Mouse (Mus musculus): Measurements from ENCODE around the gene Crybg2. TPM values are rescaled to one million over a fixed set of nuclear protein-coding genes. Genes with fewer than 3 reads are reported as not detected.

Gene Crybg2
- total and polyA plus RNA-seq, 3 experiments = 0.65 to 2.3 TPM; not detected in 1

GRCm38 (mm10) chr4:134019210-134019609 is 41.4 kb upstream of the Crybg2 start:
- no peak overlapping the region for H3K27ac ChIP-seq (ENCODE audit: control insufficient read depth, low read depth, low read length)
- TF ChIP-seq RAD21 (IDR thresholded peaks at IDR 0.05; ENCODE audit: low read depth, low read length) (no peak), POLR2AphosphoS2 (IDR thresholded peaks at IDR 0.05; ENCODE audit: low read length) (no peak), HCFC1 (IDR thresholded peaks at IDR 0.05; ENCODE audit: low read depth, low read length) (no peak), MYC (IDR thresholded peaks at IDR 0.05; ENCODE audit: low read depth, low read length) (no peak), MEF2A (IDR thresholded peaks at IDR 0.05; ENCODE audit: extremely low read depth, insufficient replicate concordance, low read depth, low read length, poor library complexity, severe bottlenecking) (no peak), JUND (IDR thresholded peaks at IDR 0.05; ENCODE audit: low read depth, low read length) (no peak), MYB (IDR thresholded peaks at IDR 0.05; ENCODE audit: low read depth, low read length) (no peak), NRF1 (IDR thresholded peaks at IDR 0.05; ENCODE audit: insufficient read depth, low read depth, low read length, poor library complexity, severe bottlenecking) (no peak), ETS1 (IDR thresholded peaks at IDR 0.05; ENCODE audit: low read depth, low read length) (no peak)
- H3K27me3 ChIP-seq (ENCODE audit: control insufficient read depth in 1 of 2, insufficient read depth in 2 of 2, low read length in 2 of 2) = no peaks in the 10 kb centered on the region

DNA sequence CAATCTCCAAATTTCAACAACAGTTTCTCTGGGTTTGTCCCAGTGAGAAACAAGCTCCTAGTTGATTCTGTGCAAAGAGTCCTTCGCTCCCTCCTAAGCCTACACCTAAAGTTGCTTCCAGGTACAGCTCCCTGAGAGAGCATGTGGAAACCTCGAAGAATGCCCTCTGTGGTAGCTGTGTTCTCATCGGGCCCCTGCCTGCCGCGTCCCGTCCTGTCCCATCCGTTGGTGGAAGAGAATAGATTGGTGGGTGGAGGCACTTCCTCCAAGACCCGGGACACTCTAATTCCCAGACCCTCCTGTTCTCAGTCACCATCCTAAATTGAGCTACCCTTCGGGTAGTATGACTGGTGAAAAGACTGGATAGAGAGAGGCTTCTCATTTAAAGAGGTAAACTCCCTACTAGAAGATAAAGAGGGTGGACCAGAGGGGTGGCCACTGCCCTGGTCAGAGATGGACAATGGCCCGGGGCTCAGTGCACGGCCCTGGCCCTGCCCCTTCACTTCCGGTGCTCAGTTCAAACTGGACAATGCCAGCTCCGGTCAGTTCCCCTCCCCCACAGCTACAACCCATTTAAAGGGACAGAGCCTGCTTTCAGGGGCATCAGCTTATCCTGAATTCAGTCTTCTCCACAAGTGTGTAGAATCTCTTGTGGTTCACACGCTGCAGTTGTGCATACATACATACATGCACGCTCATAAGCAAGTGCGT is 40.8 kb upstream of the Crybg2 start:
- Histone ChIP-seq H3K27me3 (ENCODE audit: control insufficient read depth in 1 of 2, insufficient read depth in 2 of 2, low read length in 2 of 2) (no peaks in the 10 kb centered on the region), H3K27ac (ENCODE audit: control insufficient read depth, low read depth, low read length) (no peak overlapping the region)

More at GRCm38 (mm10) chr4:134019210-134019609, 41.4 kb upstream of the Crybg2 start:
- DNase-seq (ENCODE audit: low read depth, low spot score) = no peak
- Histone ChIP-seq H3K4me3 (ENCODE audit: control insufficient read depth in 1 of 2, insufficient read depth in 1 of 2, low read depth in 2 of 2, low read length in 2 of 2) (no peak overlapping the region), H3K9me3 (replicated peaks; ENCODE audit: insufficient read depth, low read length) (no peaks in the 10 kb centered on the region), H3K79me2 (ENCODE audit: control insufficient read depth, insufficient read depth, low read length, poor library complexity) (no peaks in the 10 kb centered on the region), H3K36me3 (ENCODE audit: control insufficient read depth in 1 of 2, insufficient read depth in 2 of 2, low read length in 2 of 2) (no peaks in the 10 kb centered on the region), H3K9ac (ENCODE audit: control insufficient read depth, low read depth, low read length, poor library complexity, severe bottlenecking) (no peak overlapping the region), H3K4me1 (ENCODE audit: control insufficient read depth in 1 of 2, insufficient read depth in 2 of 2, low read length in 2 of 2) (no peaks in the 10 kb centered on the region)

More for the DNA sequence above, 40.8 kb upstream of the Crybg2 start:
- Histone ChIP-seq H3K9ac (ENCODE audit: control insufficient read depth, low read depth, low read length, poor library complexity, severe bottlenecking) (no peak overlapping the region), H3K79me2 (ENCODE audit: control insufficient read depth, insufficient read depth, low read length, poor library complexity) (no peaks in the 10 kb centered on the region), H3K36me3 (ENCODE audit: control insufficient read depth in 1 of 2, insufficient read depth in 2 of 2, low read length in 2 of 2) (no peaks in the 10 kb centered on the region), H3K9me3 (replicated peaks; ENCODE audit: insufficient read depth, low read length) (no peaks in the 10 kb centered on the region), H3K4me3 (ENCODE audit: control insufficient read depth in 1 of 2, insufficient read depth in 1 of 2, low read depth in 2 of 2, low read length in 2 of 2) (no peak overlapping the region), H3K4me1 (ENCODE audit: control insufficient read depth in 1 of 2, insufficient read depth in 2 of 2, low read length in 2 of 2) (no peaks in the 10 kb centered on the region)
- no peak for TF ChIP-seq BHLHE40 (IDR thresholded peaks at IDR 0.05; ENCODE audit: borderline replicate concordance, low read depth, low read length)
- TF ChIP-seq RAD21 (IDR thresholded peaks at IDR 0.05; ENCODE audit: low read depth, low read length) = no peak
- TF ChIP-seq MYB (IDR thresholded peaks at IDR 0.05; ENCODE audit: low read depth, low read length) = no peak
- no peak for TF ChIP-seq TCF12 (IDR thresholded peaks at IDR 0.05; ENCODE audit: low read depth, low read length)
- no peak for TF ChIP-seq KAT2A (conservative IDR thresholded peaks at IDR 0.05; ENCODE audit: low read depth, low read length)
- no peak for TF ChIP-seq USF1 (IDR thresholded peaks at IDR 0.05; ENCODE audit: low read depth, low read length)
- no peak for TF ChIP-seq POLR2AphosphoS5 (IDR thresholded peaks at IDR 0.05; ENCODE audit: borderline replicate concordance, low read depth, low read length)
- TF ChIP-seq POLR2A (IDR thresholded peaks at IDR 0.05; ENCODE audit: control insufficient read depth in 1 of 2, insufficient read depth in 1 of 2, low read depth in 1 of 2, low read length in 2 of 2, poor library complexity in 1 of 2) = no peak
- no peak for TF ChIP-seq ZNF384 (IDR thresholded peaks at IDR 0.05; ENCODE audit: low read depth, low read length)
- TF ChIP-seq RCOR1 (IDR thresholded peaks at IDR 0.05; ENCODE audit: low read depth, low read length) = no peak
- no peak for TF ChIP-seq E2F4 (IDR thresholded peaks at IDR 0.05; ENCODE audit: borderline replicate concordance, low read depth, low read length)
- TF ChIP-seq MYC (IDR thresholded peaks at IDR 0.05; ENCODE audit: low read depth, low read length) = no peak
- TF ChIP-seq UBTF (IDR thresholded peaks at IDR 0.05; ENCODE audit: borderline replicate concordance, insufficient read depth, low read depth, low read length) = no peak
- no peak for TF ChIP-seq ZMIZ1 (IDR thresholded peaks at IDR 0.05; ENCODE audit: low read depth, low read length)
- no peak for TF ChIP-seq MAFK (IDR thresholded peaks at IDR 0.05; ENCODE audit: borderline replicate concordance, low read depth, low read length)
- no peak for DNase-seq (ENCODE audit: low read depth, low spot score)

All from MEL (cell line).